Mouse (Mus musculus): Measurements from ENCODE around the gene Hook2.

DNA sequence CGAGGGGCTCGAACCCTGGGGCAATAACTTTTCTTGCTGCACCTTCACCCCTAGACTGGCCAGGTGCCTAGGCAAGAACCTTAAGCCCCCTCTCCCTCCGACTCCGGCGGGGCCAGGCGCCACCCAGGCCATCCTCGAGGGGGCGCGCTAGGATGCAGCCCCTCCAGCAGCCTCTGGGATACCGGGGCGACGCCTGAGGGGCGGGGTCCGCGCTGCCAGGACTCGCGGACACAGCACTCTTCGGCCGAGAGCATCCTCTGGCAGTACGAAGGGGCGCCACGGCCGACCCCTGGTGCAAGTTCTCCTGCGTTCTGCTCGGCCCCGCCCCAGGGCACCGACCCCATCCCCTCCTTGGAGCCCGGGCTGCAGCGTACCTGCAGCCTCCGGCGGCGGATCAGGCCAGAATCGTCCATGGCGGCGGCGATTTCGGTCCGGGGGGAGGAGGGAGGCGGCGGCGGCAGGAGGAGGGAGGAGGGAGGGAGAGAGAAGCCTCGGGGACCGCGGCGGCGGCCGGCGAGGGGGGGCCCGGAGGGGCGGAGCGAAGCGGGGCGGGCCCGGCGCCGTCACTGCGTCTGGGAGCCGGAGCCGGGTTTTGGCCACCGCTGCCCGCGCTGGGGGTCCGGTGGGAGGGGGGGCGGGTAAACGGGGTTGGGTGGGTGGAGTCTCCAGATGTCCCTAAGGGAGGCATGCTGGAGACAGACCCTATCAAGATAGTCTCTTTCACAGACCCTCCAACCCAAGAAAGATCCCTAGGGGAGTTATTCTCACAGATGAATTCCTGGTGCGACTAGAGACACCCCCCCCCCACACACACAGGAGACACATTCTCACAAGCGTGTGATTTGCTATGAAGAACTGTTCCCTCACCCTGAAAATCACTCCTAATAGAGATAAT is 44.5 kb upstream of the Hook2 start:
- TF ChIP-seq USF1 (IDR thresholded peaks at IDR 0.05; ENCODE audit: low read depth), result no peak
- no peak for TF ChIP-seq CTCF (IDR thresholded peaks at IDR 0.05; ENCODE audit: control insufficient read depth, insufficient read depth, insufficient read length)

Measured in C2C12 (cell line).